Mouse (Mus musculus): Measurements from ENCODE around the gene Mms19. TPM values are rescaled to one million over a fixed set of nuclear protein-coding genes. Genes with fewer than 3 reads are reported as not detected.

Gene Mms19
- total RNA-seq, 2 experiments from 2014 or later: 9.2 to 12.9 TPM

- no peak for DNase-seq
These were observed 82.1 kb downstream of the Mms19 start for GRCm38 (mm10) chr19:41898860-41899259.

- DNase-seq: no peak
These were observed 84.6 kb downstream of the Mms19 start for GRCm38 (mm10) chr19:41896319-41896711.

GRCm38 (mm10) chr19:41895460-41896318 lies 85.3 kb downstream of the Mms19 start, which contains the start of gene Rrp12:
Gene Rrp12 (minus strand): TSS chr19:41896173.
- DNase-seq: peak; percentile 58

- DNase-seq: no peak
These were observed 86.0 kb downstream of the Mms19 start for GRCm38 (mm10) chr19:41894959-41895358.

Other genes starting within 250 kb of the Mms19 start
- 1 to 10 TPM; 1.6 TPM for gene Slit1, start 237.5 kb downstream of the Mms19 start, total RNA-seq (2021)
- 10 to 100 TPM in 1 of 2 experiments, 1 to 10 TPM in 1; 9.5 to 11.6 TPM for gene Arhgap19, start 179.1 kb downstream of the Mms19 start, total RNA-seq (2021)
- gene Frat1, start 151.2 kb downstream of the Mms19 start, total RNA-seq (2021): 1 to 10 TPM; 5.6 to 6.1 TPM
- 10 to 100 TPM; 17.3 to 23.7 TPM for gene Frat2, start 133.0 kb downstream of the Mms19 start, total RNA-seq (2021)
- gene Rrp12, start 85.0 kb downstream of the Mms19 start, total RNA-seq (2021): 10 to 100 TPM; 27.6 to 28.4 TPM
- 10 to 100 TPM; 31.3 to 34.2 TPM for gene Pgam1, start 69.2 kb downstream of the Mms19 start, total RNA-seq (2021)
- 10 to 100 TPM; 18.2 to 20.1 TPM for gene Exosc1, start 47.7 kb downstream of the Mms19 start, total RNA-seq (2021)
- 10 to 100 TPM; 22.7 to 31.3 TPM for gene Zdhhc16, start 47.7 kb downstream of the Mms19 start, total RNA-seq (2021)
- 10 to 100 TPM; 23.3 to 27.6 TPM for gene Ubtd1, start 606 bp upstream of the Mms19 start, total RNA-seq (2021)
- 10 to 100 TPM; 65.0 to 72.7 TPM for gene Ankrd2, start 54.8 kb upstream of the Mms19 start, total RNA-seq (2021)
- 1 to 10 TPM; 4.5 to 4.6 TPM for gene Hoga1, start 64.5 kb upstream of the Mms19 start, total RNA-seq (2021)
- gene 4933411K16Rik, start 71.1 kb upstream of the Mms19 start, total RNA-seq (2021): under 1 TPM; 0.40 to 0.50 TPM
- 1 to 10 TPM; 1.8 to 2.6 TPM for gene Morn4, start 105.2 kb upstream of the Mms19 start, total RNA-seq (2021)
- 10 to 100 TPM; 13.3 to 14.7 TPM for gene Pi4k2a, start 109.3 kb upstream of the Mms19 start, total RNA-seq (2021)
- 10 to 100 TPM in 1 of 2 experiments, 1 to 10 TPM in 1; 8.3 to 10.3 TPM for gene Avpi1, start 147.9 kb upstream of the Mms19 start, total RNA-seq (2021)
- gene Marveld1, start 166.2 kb upstream of the Mms19 start, total RNA-seq (2021): 10 to 100 TPM; 16.9 to 23.5 TPM
- gene Zfyve27, start 182.8 kb upstream of the Mms19 start, total RNA-seq (2021): 10 to 100 TPM; 12.5 to 17.4 TPM
- gene Sfrp5, start 221.1 kb upstream of the Mms19 start, total RNA-seq (2021): 1 to 10 TPM; 5.7 to 6.8 TPM